Mouse (Mus musculus): Measurements from ENCODE around the gene Ncf1.

The Ncf1 gene

GRCm38 (mm10) chr5:134229391-134229790 lies at the start of gene Ncf1:
TSS of gene Ncf1 (minus strand) at chr5:134229625.
- no peak for DNase-seq (ENCODE audit: low read depth, low spot score)

- no peak for DNase-seq (ENCODE audit: low read depth, low spot score)
These were observed 47.7 kb upstream of the Ncf1 start for GRCm38 (mm10) chr5:134277109-134277508.

- peak; percentile 18 for DNase-seq (ENCODE audit: low read depth, low spot score)
These were observed 46.1 kb upstream of the Ncf1 start for GRCm38 (mm10) chr5:134275556-134275955.

GRCm38 (mm10) chr5:134275021-134275420 lies 45.6 kb upstream of the Ncf1 start:
- no peak for DNase-seq (ENCODE audit: low read depth, low spot score)

- DNase-seq (ENCODE audit: low read depth, low spot score), result no peak
These were observed 44.3 kb upstream of the Ncf1 start for GRCm38 (mm10) chr5:134273761-134274160.

GRCm38 (mm10) chr5:134272761-134273160 lies 43.3 kb upstream of the Ncf1 start:
- no peak for DNase-seq (ENCODE audit: low read depth, low spot score)

GRCm38 (mm10) chr5:134271421-134271820 lies 42.0 kb upstream of the Ncf1 start:
- DNase-seq (ENCODE audit: low read depth, low spot score), result no peak

- DNase-seq (ENCODE audit: low read depth, low spot score), result no peak
These were observed 41.1 kb upstream of the Ncf1 start for GRCm38 (mm10) chr5:134270566-134270965.

GRCm38 (mm10) chr5:134269751-134270150 lies 40.3 kb upstream of the Ncf1 start:
- DNase-seq (ENCODE audit: low read depth, low spot score), result no peak

GRCm38 (mm10) chr5:134268751-134269150 lies 39.3 kb upstream of the Ncf1 start:
- DNase-seq (ENCODE audit: low read depth, low spot score), result no peak

GRCm38 (mm10) chr5:134266404-134266803 lies 37.0 kb upstream of the Ncf1 start:
- DNase-seq (ENCODE audit: low read depth, low spot score), result peak; percentile 73

GRCm38 (mm10) chr5:134265890-134266289 lies 36.5 kb upstream of the Ncf1 start:
- DNase-seq (ENCODE audit: low read depth, low spot score), result no peak

- peak; percentile 48 for DNase-seq (ENCODE audit: low read depth, low spot score)
These were observed 30.7 kb upstream of the Ncf1 start for GRCm38 (mm10) chr5:134260001-134260636.

- DNase-seq (ENCODE audit: low read depth, low spot score), result no peak
These were observed 29.5 kb upstream of the Ncf1 start for GRCm38 (mm10) chr5:134258934-134259333.

GRCm38 (mm10) chr5:134258395-134258794 lies 29.0 kb upstream of the Ncf1 start:
- DNase-seq (ENCODE audit: low read depth, low spot score), result no peak

- no peak for DNase-seq (ENCODE audit: low read depth, low spot score)
These were observed 28.1 kb upstream of the Ncf1 start for GRCm38 (mm10) chr5:134257349-134258031.

GRCm38 (mm10) chr5:134255294-134255693 lies 25.9 kb upstream of the Ncf1 start:
- DNase-seq (ENCODE audit: low read depth, low spot score), result no peak

GRCm38 (mm10) chr5:134253806-134254205 lies 24.4 kb upstream of the Ncf1 start:
- no peak for DNase-seq (ENCODE audit: low read depth, low spot score)

GRCm38 (mm10) chr5:134251083-134251482 lies 21.7 kb upstream of the Ncf1 start:
- DNase-seq (ENCODE audit: low read depth, low spot score), result no peak

- no peak for DNase-seq (ENCODE audit: low read depth, low spot score)
These were observed 21.2 kb upstream of the Ncf1 start for GRCm38 (mm10) chr5:134250601-134251000.

- no peak for DNase-seq (ENCODE audit: low read depth, low spot score)
These were observed 19.8 kb upstream of the Ncf1 start for GRCm38 (mm10) chr5:134249245-134249649.

- no peak for DNase-seq (ENCODE audit: low read depth, low spot score)
These were observed 19.3 kb upstream of the Ncf1 start for GRCm38 (mm10) chr5:134248608-134249244.

- no peak for DNase-seq (ENCODE audit: low read depth, low spot score)
These were observed 16.7 kb upstream of the Ncf1 start for GRCm38 (mm10) chr5:134246146-134246545.

All from ES-CJ7 (cell line).